Mouse (Mus musculus) frontal cortex, postnatal 25 days (tissue): Measurements from ENCODE around the gene Ankub1.

ENCODE experiments used
- DNase-seq, 2 experiments: peaks; one replicate each; pipeline ENCODE4 v3.0.0; 2022; ENCODE audit warnings: low spot score in 2 of 2

Ankub1 gene

GRCm38 (mm10) chr3:57643191-57643590 is 49.4 kb downstream of the Ankub1 start:
- no peak for DNase-seq

- DNase-seq: no peak
These were observed 55.0 kb downstream of the Ankub1 start for GRCm38 (mm10) chr3:57637596-57637995.

- DNase-seq: no peak
These were observed 57.7 kb downstream of the Ankub1 start for GRCm38 (mm10) chr3:57634763-57635487.

- no peak for DNase-seq
These were observed 65.6 kb downstream of the Ankub1 start for GRCm38 (mm10) chr3:57626954-57627513.

GRCm38 (mm10) chr3:57625275-57625997 is 67.2 kb downstream of the Ankub1 start:
- peak; percentile 64 to 70 for DNase-seq

- no peak for DNase-seq
These were observed 72.9 kb downstream of the Ankub1 start for GRCm38 (mm10) chr3:57619718-57620117.

- DNase-seq: no peak
These were observed 76.9 kb downstream of the Ankub1 start for GRCm38 (mm10) chr3:57615652-57616051.

GRCm38 (mm10) chr3:57612430-57612997 is 80.1 kb downstream of the Ankub1 start:
- DNase-seq: no peak

- no peak for DNase-seq
These were observed 80.8 kb downstream of the Ankub1 start for GRCm38 (mm10) chr3:57611776-57612175.
